21 mouse cellular contexts compared by ENCODE assay signal in genomic region chr13:47156841-47157240, GRCm38 (mm10). TPM values are rescaled to one million over a fixed set of nuclear protein-coding genes. Genes with fewer than 3 reads are reported as not detected.
DNase-seq lines count a peak whose midpoint lies in the region; ATAC-seq and TF ChIP-seq lines count a peak whose summit lies in the region.
"Had no signal": no experiment of that assay in that cellular context is flagged by ENCODE, and none has a peak within 500 bp of the region (broad histone marks: within the 10 kb centered on the region; RNA-seq: fewer than 3 reads in every experiment).

No protein-coding gene starts in this region.

- no peak for DNase-seq in hindbrain, embryonic 10.5 days (ENCODE audit: low spot score)
- DNase-seq in lung, postnatal 0 days (ENCODE audit: low spot score): peak; percentile 45
- no peak for DNase-seq in lung, adult 2 months
- peak; percentile 35 for DNase-seq in embryo, embryonic 11 days
- peak; percentile 13 for DNase-seq in lung, postnatal 36 days
- DNase-seq in left cerebral cortex, postnatal 14 days (ENCODE audit: low spot score in 2 of 2): no peak
- DNase-seq: adrenal gland, postnatal 14 days; B cell, adult 2 months; cerebellum, adult 11-12 months; cerebellum, adult 9-10 months; cerebellum, postnatal 25 days; forebrain, postnatal 0 days; gastrocnemius, adult 2 months; gastrocnemius, postnatal 25 days had no signal

- ATAC-seq in hindbrain, embryonic 13.5 days (ENCODE audit: low FRiP score): no peak
- no peak for ATAC-seq in lung, postnatal 0 days
- ATAC-seq: CD4-positive, CD25-positive, alpha-beta regulatory T cell, adult 4 months; forebrain, embryonic 13.5 days; forebrain, postnatal 0 days; hindbrain, embryonic 16.5 days had no signal

- H3K4me2 ChIP-seq in hindbrain, embryonic 13.5 days: no peak overlapping the region
- H3K4me2 ChIP-seq in lung, postnatal 0 days (replicated peaks; ENCODE audit: low read depth, low read length): no peak overlapping the region
- H3K4me2 ChIP-seq: forebrain, embryonic 13.5 days; heart, embryonic 12.5 days had no signal

- WGBS in hindbrain, embryonic 10.5 days: 59% methylated on average over 5 of the region's 5 CpGs
- 56% methylated on average over 5 of the region's 5 CpGs for WGBS in hindbrain, embryonic 13.5 days
- 32% methylated on average over 5 of the region's 5 CpGs for WGBS in lung, postnatal 0 days
- 63% methylated on average over 5 of the region's 5 CpGs for WGBS in lung, adult 2 months

- H3K27ac ChIP-seq in hindbrain, embryonic 10.5 days: 0 out of 2 replicates have a peak overlapping the region, but pooled peaks have one; percentile 16
- H3K27ac ChIP-seq in hindbrain, embryonic 13.5 days: no peak overlapping the region
- H3K27ac ChIP-seq in lung, postnatal 0 days (ENCODE audit: low read length): no peak overlapping the region
- H3K27ac ChIP-seq: embryonic facial prominence, embryonic 10.5 days; forebrain, embryonic 13.5 days; gastrocnemius, adult 2 months had no signal

- TF ChIP-seq EP300 in lung, postnatal 0 days (IDR thresholded peaks at IDR 0.05): no peak

- intact Hi-C loops in left cerebral cortex, postnatal 14 days (cut with DNase I): loop anchor here (10.0 kb wide), 1 partner anchor 1308 kb away; no protein-coding TSS in a partner anchor

- no peaks in the 10 kb centered on the region for H3K36me3 ChIP-seq in hindbrain, embryonic 10.5 days
- no peaks in the 10 kb centered on the region for H3K36me3 ChIP-seq in hindbrain, embryonic 13.5 days
- H3K36me3 ChIP-seq in lung, postnatal 0 days (ENCODE audit: insufficient read depth, low read length): no peaks in the 10 kb centered on the region
- H3K36me3 ChIP-seq: embryonic facial prominence, embryonic 10.5 days; heart, embryonic 12.5 days had no signal

- H3K4me3 ChIP-seq in hindbrain, embryonic 10.5 days: no peak overlapping the region
- H3K4me3 ChIP-seq in hindbrain, embryonic 13.5 days: no peak overlapping the region
- no peak overlapping the region for H3K4me3 ChIP-seq in lung, postnatal 0 days (ENCODE audit: low read depth, low read length)
- no peak overlapping the region for H3K4me3 ChIP-seq in lung, adult 2 months (replicated peaks; ENCODE audit: extremely low read depth, low read depth, low read length)
- H3K4me3 ChIP-seq: embryonic facial prominence, embryonic 10.5 days; forebrain, embryonic 13.5 days; gastrocnemius, adult 2 months; heart, embryonic 12.5 days had no signal

- no peak for TF ChIP-seq POLR2A in lung, adult 2 months (IDR thresholded peaks at IDR 0.05; ENCODE audit: borderline replicate concordance, extremely low read depth, low read depth, low read length)

- H3K9ac ChIP-seq in hindbrain, embryonic 13.5 days: no peak overlapping the region
- no peak overlapping the region for H3K9ac ChIP-seq in lung, postnatal 0 days (replicated peaks; ENCODE audit: low read depth)
- H3K9ac ChIP-seq: forebrain, embryonic 13.5 days; forebrain, postnatal 0 days; heart, embryonic 12.5 days had no signal

- H3K9me3 ChIP-seq in hindbrain, embryonic 10.5 days: no peaks in the 10 kb centered on the region
- H3K9me3 ChIP-seq in hindbrain, embryonic 13.5 days: no peaks in the 10 kb centered on the region
- no peaks in the 10 kb centered on the region for H3K9me3 ChIP-seq in lung, postnatal 0 days (ENCODE audit: low read length)
- H3K9me3 ChIP-seq: embryonic facial prominence, embryonic 10.5 days; forebrain, embryonic 13.5 days; G1E; heart, embryonic 12.5 days had no signal

- 0 out of 2 replicates have a peak, but pooled peaks cover under 1% of the 10 kb centered on the region for H3K27me3 ChIP-seq in hindbrain, embryonic 10.5 days (ENCODE audit: insufficient read depth, poor library complexity, severe bottlenecking)
- no peaks in the 10 kb centered on the region for H3K27me3 ChIP-seq in hindbrain, embryonic 13.5 days
- no peaks in the 10 kb centered on the region for H3K27me3 ChIP-seq in lung, postnatal 0 days (replicated peaks; ENCODE audit: insufficient read depth, low read length)
- H3K27me3 ChIP-seq: forebrain, embryonic 13.5 days; heart, embryonic 12.5 days had no signal

- TF ChIP-seq CTCF in lung, postnatal 0 days (IDR thresholded peaks at IDR 0.05): no peak
- TF ChIP-seq CTCF in lung, adult 2 months (IDR thresholded peaks at IDR 0.05; ENCODE audit: insufficient read depth, low read length): no peak

- H3K4me1 ChIP-seq in hindbrain, embryonic 10.5 days (replicated peaks): peaks cover 8% of the 10 kb centered on the region; the same call in 1 of the 2 replicates
- H3K4me1 ChIP-seq in hindbrain, embryonic 13.5 days (replicated peaks): no peaks in the 10 kb centered on the region; the same call in 1 of the 2 replicates
- H3K4me1 ChIP-seq in lung, postnatal 0 days (ENCODE audit: insufficient read depth, low read depth, low read length): no peaks in the 10 kb centered on the region
- peaks cover 3% of the 10 kb centered on the region for H3K4me1 ChIP-seq in lung, adult 2 months (ENCODE audit: control insufficient read depth, insufficient read depth, low read length)
- H3K4me1 ChIP-seq: heart, embryonic 12.5 days had no signal

RNA-seq across cellular contexts. Expression of gene Rnf144b, which starts 34.4 kb away (rescaled TPM):
- 0.46 and 0.82 TPM in 2 replicates for polyA plus RNA-seq in hindbrain, embryonic 10.5 days (2016; fragmentation: Nextera tagmentation; extraction: Ambion mirVana)
- 0.55 and 0.61 TPM in 2 replicates for polyA plus RNA-seq in hindbrain, embryonic 13.5 days (2015; fragmentation: Nextera tagmentation; extraction: Ambion mirVana)
- 3.2 and 4.0 TPM in 2 replicates for polyA plus RNA-seq in lung, postnatal 0 days (2015; fragmentation: Nextera tagmentation; extraction: Ambion mirVana)
- 15.8 and 20.9 TPM in 2 replicates for polyA plus RNA-seq in lung, adult 2 months (2012; rRNA removed)
- total RNA-seq in left cerebral cortex, postnatal 14 days (2021): 10 to 100 TPM; 18.7 to 21.5 TPM

RNA-seq across cellular contexts. Expression of gene Dek, which starts 50.8 kb away (rescaled TPM):
- 222 and 348 TPM in 2 replicates for polyA plus RNA-seq in hindbrain, embryonic 10.5 days (2016; fragmentation: Nextera tagmentation; extraction: Ambion mirVana)
- polyA plus RNA-seq in hindbrain, embryonic 13.5 days (2015; fragmentation: Nextera tagmentation; extraction: Ambion mirVana): 142 and 150 TPM in 2 replicates
- polyA plus RNA-seq in lung, postnatal 0 days (2015; fragmentation: Nextera tagmentation; extraction: Ambion mirVana): 113 and 126 TPM in 2 replicates
- polyA plus RNA-seq in lung, adult 2 months (2012; rRNA removed): 18.9 and 35.7 TPM in 2 replicates
- 10 to 100 TPM; 48.1 to 51.7 TPM for total RNA-seq in left cerebral cortex, postnatal 14 days (2021)

Comparison
In these comparisons a context has a peak if more than half of its experiments do, and no peak if none do; other contexts are left out.
1. DNase-seq: peak in lung, postnatal 0 days (single experiment), embryo, embryonic 11 days (single experiment) and lung, postnatal 36 days (single experiment); none in hindbrain, embryonic 10.5 days (single experiment), lung, adult 2 months (single experiment) and left cerebral cortex, postnatal 14 days (0 of 2).